Comparison of ENCODE assay signal across 1 mouse cellular context in the genomic region with DNA sequence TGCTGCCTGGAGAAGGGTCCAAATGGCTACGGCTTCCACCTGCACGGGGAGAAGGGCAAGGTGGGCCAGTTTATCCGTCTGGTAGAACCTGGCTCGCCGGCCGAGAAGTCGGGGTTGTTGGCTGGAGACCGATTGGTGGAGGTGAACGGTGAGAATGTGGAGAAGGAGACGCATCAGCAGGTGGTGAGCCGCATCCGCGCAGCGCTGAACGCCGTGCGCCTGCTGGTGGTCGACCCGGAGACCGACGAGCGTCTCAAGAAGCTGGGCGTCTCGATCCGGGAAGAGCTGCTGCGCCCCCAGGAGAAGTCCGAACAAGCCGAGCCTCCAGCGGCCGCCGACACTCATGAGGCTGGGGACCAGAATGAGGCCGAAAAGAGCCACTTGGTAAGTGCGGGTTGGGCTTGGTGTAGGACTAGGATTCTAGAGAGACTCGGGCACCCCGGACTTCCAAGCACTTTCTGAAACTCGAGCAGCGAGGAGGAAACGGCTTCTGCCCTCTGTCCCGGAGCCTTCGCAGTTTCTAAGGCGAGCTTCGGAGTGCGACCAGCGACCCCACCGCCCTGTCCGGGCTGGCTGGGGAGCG.
TF ChIP-seq lines count a peak whose summit lies in the region.

No protein-coding gene starts in this region.

TF ChIP-seq in CH12.LX, 34 proteins besides CTCF, POLR2A, EP300 and RAD21 (continued from another document):
- peak; percentile 47; the same call in 1 of the 2 replicates for TF ChIP-seq SIN3A (IDR thresholded peaks at IDR 0.05; ENCODE audit: low read length)
- peak; percentile 21 for TF ChIP-seq SMC3 (IDR thresholded peaks at IDR 0.05; ENCODE audit: low read depth, low read length)
- TF ChIP-seq UBTF (IDR thresholded peaks at IDR 0.05; ENCODE audit: low read depth, low read length), result peak; percentile 96
- TF ChIP-seq RCOR1 (conservative IDR thresholded peaks at IDR 0.05; ENCODE audit: low read depth, low read length), result no peak
- TF ChIP-seq MAX (IDR thresholded peaks at IDR 0.05; ENCODE audit: low read length), result 0 out of 2 replicates have a peak, but pooled peaks have one; percentile 14
